Comparison of ENCODE assay signal across 8 mouse cellular contexts in genomic region chr1:98748886-98749285, GRCm38 (mm10).
DNase-seq lines count a peak whose midpoint lies in the region; ATAC-seq lines count a peak whose summit lies in the region.
"Had no signal": no experiment of that assay in that cellular context is flagged by ENCODE, and none has a peak within 500 bp of the region (broad histone marks: within the 10 kb centered on the region; RNA-seq: fewer than 3 reads in every experiment).

No protein-coding gene starts in this region.

- no peak overlapping the region for H3K27ac ChIP-seq in heart, embryonic 12.5 days (ENCODE audit: poor library complexity, severe bottlenecking)
- H3K27ac ChIP-seq: liver, embryonic 14.5 days had no signal

- no peak for ATAC-seq in heart, embryonic 12.5 days (ENCODE audit: insufficient number of reproducible peaks, low FRiP score)

- H3K4me1 ChIP-seq in heart, embryonic 12.5 days (replicated peaks), result 0 out of 2 replicates have a peak, but pooled peaks cover 3% of the 10 kb centered on the region

- no peaks in the 10 kb centered on the region for H3K27me3 ChIP-seq in heart, embryonic 12.5 days (replicated peaks)

- H3K4me2 ChIP-seq in heart, embryonic 12.5 days, result no peak overlapping the region

- 4% methylated on average over 2 of the region's 2 CpGs for WGBS in heart, embryonic 12.5 days

- no peaks in the 10 kb centered on the region; the same call in 1 of the 2 replicates for H3K9me3 ChIP-seq in heart, embryonic 12.5 days (replicated peaks)

- DNase-seq in ES-CJ7 (ENCODE audit: low read depth, low spot score) (peak; percentile 61), R1 (ENCODE audit: low read depth, low spot score) (peak; percentile 48)
- DNase-seq in frontal cortex, postnatal 14 days (ENCODE audit: low spot score in 2 of 2), result peak; percentile 7 to 17
- DNase-seq in left cerebral cortex, adult 8-10 months (ENCODE audit: low spot score in 2 of 2), result peak; percentile 5 to 13
- DNase-seq in retina, postnatal 1 day, result peak; percentile 34
- DNase-seq in urinary bladder, postnatal 10 days (ENCODE audit: low spot score), result no peak

- no peaks in the 10 kb centered on the region for H3K36me3 ChIP-seq in heart, embryonic 12.5 days

- H3K4me3 ChIP-seq in heart, embryonic 12.5 days, result no peak overlapping the region

- H3K9ac ChIP-seq in heart, embryonic 12.5 days, result no peak overlapping the region
- H3K9ac ChIP-seq: liver, embryonic 14.5 days had no signal
